Mouse (Mus musculus) left cerebral cortex, adult 11 months (tissue): ENCODE measurements around the gene Mybpc1.

Source experiments
- DNase-seq: peaks from one replicate; pipeline ENCODE4 v3.0.0; 2022; ENCODE audit warnings: low spot score

The Mybpc1 gene

GRCm38 (mm10) chr10:88604943-88605342 is at the start of gene Mybpc1:
Gene Mybpc1, minus strand, starts transcription at chr10:88605152.
- DNase-seq = no peak

GRCm38 (mm10) chr10:88645448-88645847 is 40.5 kb upstream of the Mybpc1 start:
- DNase-seq = no peak

GRCm38 (mm10) chr10:88631330-88631953 is 26.5 kb upstream of the Mybpc1 start:
- DNase-seq = no peak

DNA sequence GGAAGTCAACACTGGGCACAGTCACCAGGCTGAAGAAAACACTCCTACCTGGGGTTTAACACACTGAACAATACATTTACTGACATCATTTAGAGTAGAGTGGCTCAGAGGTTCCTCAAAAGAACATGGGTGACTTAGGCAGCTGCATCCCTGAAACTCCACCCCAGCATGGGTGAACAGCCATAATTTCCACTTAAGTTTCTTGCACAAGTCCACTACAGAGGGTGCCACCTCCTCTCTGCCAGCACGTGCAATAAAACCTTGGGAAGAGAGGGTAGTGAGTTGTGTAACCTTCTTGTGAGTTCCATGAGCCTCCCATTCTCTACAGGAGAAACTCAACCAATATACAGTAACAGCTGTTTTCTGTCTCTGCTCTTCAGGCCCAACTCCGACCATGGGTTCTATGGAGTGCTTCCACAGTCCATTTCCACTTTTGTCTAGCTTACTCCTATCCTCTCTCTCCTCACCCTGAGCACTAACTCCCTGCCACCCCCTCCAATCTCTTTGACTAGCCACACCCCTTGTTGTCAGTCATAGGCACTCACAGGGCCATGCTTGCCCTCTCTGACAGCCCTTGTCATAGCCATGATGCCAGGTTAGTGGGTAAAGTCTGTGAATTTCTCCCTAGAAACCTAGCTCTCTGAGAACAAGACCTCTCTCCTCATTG is 25.8 kb upstream of the Mybpc1 start:
- no peak for DNase-seq

DNA sequence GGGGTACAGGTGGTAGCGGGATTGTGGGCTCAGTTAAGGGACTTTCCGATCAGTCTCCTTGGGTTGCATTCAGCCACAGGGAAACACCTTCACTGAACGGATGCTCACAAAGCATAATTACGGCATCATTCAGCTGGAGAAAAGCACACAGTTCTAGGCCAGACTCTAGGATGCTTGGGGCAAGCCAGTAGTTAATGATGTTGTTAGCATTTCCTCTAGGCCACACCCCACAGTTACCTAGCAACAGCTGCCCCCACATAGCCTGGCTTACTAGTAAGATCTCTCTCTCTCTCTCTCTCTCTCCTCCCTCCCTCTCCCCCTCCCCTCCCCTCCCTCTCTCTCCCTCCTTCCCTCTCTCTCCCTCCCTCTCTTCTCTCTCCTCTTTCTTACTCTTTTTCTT is 22.1 kb upstream of the Mybpc1 start:
- DNase-seq = no peak

- no peak for DNase-seq
Measured at GRCm38 (mm10) chr10:88626176-88626575, 21.2 kb upstream of the Mybpc1 start.

DNA sequence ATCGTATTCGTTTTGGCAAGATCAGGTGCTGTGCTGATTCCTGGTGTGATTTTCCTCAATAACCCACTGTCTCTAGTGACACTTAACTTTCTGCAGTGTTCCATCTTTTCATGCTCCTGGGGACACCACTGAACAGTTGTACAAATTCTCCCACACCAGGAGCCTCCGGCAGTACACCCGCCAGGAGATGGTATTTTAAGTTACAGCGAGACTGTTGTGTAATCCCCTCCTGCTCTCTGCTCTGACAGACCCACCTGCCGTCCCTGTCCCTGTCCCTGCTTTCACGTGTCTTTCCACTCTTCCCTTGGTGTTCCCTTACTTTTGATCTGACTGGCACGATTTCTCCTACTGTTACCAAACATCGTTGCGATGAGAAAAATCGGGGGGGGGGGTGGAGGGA is 19.3 kb upstream of the Mybpc1 start:
- no peak for DNase-seq

GRCm38 (mm10) chr10:88622624-88623023 is 17.7 kb upstream of the Mybpc1 start:
- DNase-seq = no peak

GRCm38 (mm10) chr10:88620809-88621208 is 15.9 kb upstream of the Mybpc1 start:
- no peak for DNase-seq

- DNase-seq = no peak
Measured at GRCm38 (mm10) chr10:88613051-88613450, 8.1 kb upstream of the Mybpc1 start.

GRCm38 (mm10) chr10:88606686-88607085 is 1.7 kb upstream of the Mybpc1 start:
- DNase-seq = no peak

DNA sequence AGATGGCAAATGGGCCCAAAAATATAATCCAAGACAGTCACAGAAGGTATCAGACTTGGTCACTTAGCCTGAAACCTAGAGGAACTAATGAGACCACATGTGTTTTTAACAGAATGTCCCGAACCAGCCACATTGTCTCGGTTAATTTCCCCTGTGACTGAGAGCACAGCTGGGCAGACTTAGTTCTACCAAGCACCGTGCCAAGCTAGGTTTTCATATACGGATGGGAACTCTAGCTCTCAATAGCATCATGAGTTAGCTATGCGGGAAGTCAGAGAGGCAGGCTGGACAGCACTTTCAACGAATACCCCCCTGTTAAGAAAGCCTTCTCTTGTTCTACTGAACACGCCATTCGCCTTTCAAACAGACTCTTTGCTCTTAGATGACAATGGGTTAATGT is 1.1 kb upstream of the Mybpc1 start:
- DNase-seq = no peak

- DNase-seq = no peak
Measured at GRCm38 (mm10) chr10:88603773-88604172, 1.2 kb downstream of the Mybpc1 start.

DNA sequence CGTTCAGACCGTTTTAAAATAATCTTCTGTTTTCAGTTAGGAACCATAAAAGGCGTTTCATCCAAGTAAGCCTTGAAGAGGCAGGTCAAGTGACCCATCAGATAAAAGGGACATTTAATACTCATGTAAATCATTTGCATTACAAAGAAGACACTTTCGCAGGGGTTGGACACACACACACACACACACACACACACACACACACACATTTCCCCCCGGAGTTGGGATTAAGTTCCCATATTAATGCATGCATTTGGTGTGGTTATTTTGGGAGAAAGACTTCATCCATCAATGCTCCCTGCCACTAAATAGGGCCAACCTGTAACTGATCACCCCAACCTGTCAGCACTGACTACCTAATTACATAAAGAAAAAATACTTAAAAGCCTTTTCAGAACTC is 1.7 kb downstream of the Mybpc1 start:
- DNase-seq = no peak

DNA sequence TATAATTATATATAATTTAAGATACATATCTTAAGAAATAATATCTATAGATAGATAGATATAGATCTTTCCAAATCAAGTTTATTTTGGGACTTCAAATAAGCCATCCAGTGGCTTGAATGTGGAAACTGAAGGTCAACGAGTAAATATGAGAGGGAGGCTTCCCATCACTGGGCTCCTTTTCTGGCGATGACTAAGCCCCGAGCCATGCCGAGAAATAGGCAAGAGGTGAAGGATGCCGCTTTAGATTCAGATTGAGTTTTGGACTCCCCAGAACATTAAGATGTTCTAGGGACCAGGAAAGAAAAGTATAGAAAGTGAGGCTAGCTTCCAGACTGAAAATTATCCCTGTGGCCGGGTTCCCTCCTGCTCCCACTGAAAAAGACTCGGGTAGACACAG is 4.4 kb downstream of the Mybpc1 start:
- no peak for DNase-seq

GRCm38 (mm10) chr10:88592316-88592715 is 12.6 kb downstream of the Mybpc1 start:
- DNase-seq = no peak

DNA sequence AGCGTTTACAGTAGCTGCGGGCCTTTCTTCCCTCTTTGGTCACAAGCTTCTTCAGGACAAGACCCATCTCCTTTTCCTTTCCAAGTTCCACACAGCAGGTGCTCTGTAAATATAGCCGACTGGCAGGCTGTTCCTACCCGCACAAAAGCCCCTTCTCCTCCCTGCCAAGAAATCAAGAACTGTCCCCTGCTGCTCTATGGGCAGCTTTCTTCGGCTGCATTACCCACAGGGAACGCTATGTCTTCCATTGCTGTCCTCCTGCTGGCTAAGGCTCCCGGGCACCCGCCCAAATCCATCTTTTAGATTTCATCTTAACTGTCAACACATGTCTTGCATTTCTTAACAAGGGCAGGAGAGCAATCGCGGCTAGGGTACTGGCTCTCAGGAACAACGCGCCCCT is 13.9 kb downstream of the Mybpc1 start:
- peak; percentile 6 for DNase-seq

DNA sequence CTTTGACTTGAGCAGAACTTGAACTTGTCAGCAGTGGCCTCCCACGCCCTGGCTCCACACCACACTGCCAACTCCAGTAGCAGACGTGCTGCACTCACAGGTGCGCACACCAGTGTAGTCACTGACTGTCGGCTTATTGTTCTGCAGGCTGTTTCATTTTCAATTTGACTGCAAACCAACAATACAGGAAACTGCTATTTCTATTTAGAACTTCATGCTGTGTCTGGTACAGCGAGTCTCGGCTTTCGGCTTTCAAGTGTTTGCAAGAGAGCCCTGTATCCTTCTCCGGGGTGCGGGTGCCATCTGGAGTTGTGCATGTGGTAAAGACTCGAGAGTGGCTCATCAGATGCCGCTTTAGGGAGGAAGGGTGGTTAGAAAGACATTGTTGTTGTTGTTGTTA is 20.5 kb downstream of the Mybpc1 start:
- DNase-seq = peak; percentile 4

- no peak for DNase-seq
Measured at GRCm38 (mm10) chr10:88580786-88581185, 24.2 kb downstream of the Mybpc1 start.

DNA sequence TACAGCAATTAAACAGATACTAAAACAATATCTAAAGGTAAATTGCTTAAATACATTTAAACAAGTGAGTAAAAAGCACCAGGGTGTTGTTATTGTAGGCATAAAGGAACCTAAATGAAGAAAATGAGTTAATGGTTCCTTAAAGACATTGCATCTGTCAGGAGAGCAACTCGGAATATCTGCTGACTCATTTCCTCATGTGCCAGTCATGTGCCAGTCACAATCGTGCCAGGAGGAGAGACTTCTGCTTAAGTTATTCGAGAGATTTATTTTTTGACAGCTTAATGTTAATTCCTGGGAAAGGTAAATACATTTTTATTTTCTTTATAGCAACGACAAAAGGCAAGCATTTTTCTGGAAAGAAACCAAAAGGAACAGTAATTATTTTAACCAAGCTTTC is 26.3 kb downstream of the Mybpc1 start:
- DNase-seq = no peak

DNA sequence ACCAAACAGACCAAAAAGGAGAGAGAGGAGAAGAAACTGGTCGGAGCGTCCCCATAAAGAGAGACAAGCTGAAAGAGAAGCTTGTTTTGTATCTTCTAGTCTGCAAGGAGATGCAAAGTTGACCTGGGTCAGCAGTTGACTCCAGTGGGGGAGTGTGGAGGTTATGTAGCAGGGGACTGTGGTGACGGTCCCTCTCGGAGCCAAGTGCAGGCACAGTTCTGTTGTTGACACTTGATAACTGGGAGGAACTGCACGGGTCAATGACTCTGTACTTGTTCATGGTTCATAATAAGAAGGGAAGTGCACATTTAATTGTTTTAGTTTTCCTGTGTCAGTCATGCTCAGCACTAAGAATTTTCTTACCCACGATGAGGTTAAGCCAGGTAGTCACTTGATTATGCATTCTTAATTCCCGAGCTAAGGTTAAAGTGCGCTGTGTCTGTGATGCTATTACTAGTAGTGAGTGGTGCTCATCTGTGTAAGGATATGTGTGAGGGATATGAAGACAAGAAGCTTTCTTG is 30.8 kb downstream of the Mybpc1 start:
- DNase-seq = no peak

DNA sequence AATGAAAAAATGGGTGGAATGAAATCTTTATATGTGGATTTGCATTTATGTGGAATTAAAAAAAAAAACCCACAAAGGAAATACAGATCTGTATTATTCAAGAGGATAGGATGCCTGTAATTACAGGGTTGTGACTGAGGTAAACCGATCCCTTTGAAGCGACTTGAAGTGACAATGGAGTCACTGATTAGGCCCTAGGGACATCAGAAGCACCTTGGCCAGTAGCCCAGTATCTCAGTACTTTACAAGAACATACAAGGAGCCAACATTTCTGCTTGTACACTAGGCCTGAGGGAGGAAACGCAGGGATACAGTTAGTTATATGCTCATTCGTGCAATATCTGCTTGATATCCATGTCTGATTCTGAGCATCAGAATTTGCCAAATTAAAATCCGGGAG is 32.8 kb downstream of the Mybpc1 start:
- no peak for DNase-seq

- DNase-seq = no peak
Measured at GRCm38 (mm10) chr10:88557046-88557445, 47.9 kb downstream of the Mybpc1 start.

- DNase-seq = no peak
Measured at GRCm38 (mm10) chr10:88552738-88553137, 52.2 kb downstream of the Mybpc1 start.
